Mouse (Mus musculus) layer of hippocampus, adult 2 months (tissue): ENCODE measurements around the gene Sos1. TPM values are rescaled to one million over a fixed set of nuclear protein-coding genes. Genes with fewer than 3 reads are reported as not detected.

ENCODE experiments used
- DNase-seq, 2 experiments: peaks; one replicate each; pipeline ENCODE4 v3.0.0; 2022; ENCODE audit warnings: low spot score in 2 of 2
- H3K27ac ChIP-seq: fragments of 200-600 bp; 2 replicates; pipeline ENCODE4 v1.8.1; 2022
- H3K4me3 ChIP-seq: fragments of 200-600 bp; 2 replicates; pipeline ENCODE4 v1.8.1; 2022; ENCODE audit warnings: mild to moderate bottlenecking
- CTCF ChIP-seq: fragments of 200-600 bp; conservative IDR thresholded peaks from 2 replicates; pipeline ENCODE4 v1.8.1; 2022; ENCODE audit warnings: antibody characterized with exemption, mild to moderate bottlenecking, moderate library complexity
- long read RNA-seq, 2 experiments: library from polyadenylated mRNA; stranded (forward); transcript quantifications; one replicate each; pipeline ENCODE4 v2.0.0; 2021; ENCODE audit warnings: borderline mapping rate in 2 of 2
- total RNA-seq, 2 experiments: library from RNA; stranded (reverse); gene quantifications; 2 replicates each; pipeline ENCODE4 v1.2.3; 2021

Sos1 gene
- total RNA-seq: 10 to 100 TPM; 35.2 to 36.8 TPM
- long read RNA-seq, experiment 1, full-length matches to known transcripts: 6 of 10 reads
- long read RNA-seq, experiment 1, partial matches to known transcripts: 0 of 10 reads
- long read RNA-seq, experiment 1, other reads (novel, unspliced or antisense): 4 of 10 reads
- long read RNA-seq, experiment 2, full-length matches to known transcripts: 5 of 7 reads
- long read RNA-seq, experiment 2, partial matches to known transcripts: 1 of 7 reads
- long read RNA-seq, experiment 2, other reads (novel, unspliced or antisense): 1 of 7 reads

GRCm38 (mm10) chr17:80480031-80480854 is at the start of gene Sos1:
Gene Sos1, minus strand, starts transcription at chr17:80480453.
- H3K4me3 ChIP-seq: peak within 1 kb of the TSS; percentile 75
- TF ChIP-seq CTCF: no peak
- peak within 1 kb of the TSS; percentile 96 for H3K27ac ChIP-seq
- peak; percentile 95 to 97 for DNase-seq

- Histone ChIP-seq H3K4me3 (no peak overlapping the region), H3K27ac (no peak overlapping the region)
- no peak for TF ChIP-seq CTCF
- no peak for DNase-seq
Observed at GRCm38 (mm10) chr17:80523231-80523630, 43.0 kb upstream of the Sos1 start.

- Histone ChIP-seq H3K4me3 (no peak overlapping the region), H3K27ac (no peak overlapping the region)
- no peak for TF ChIP-seq CTCF
- DNase-seq: no peak
Observed at GRCm38 (mm10) chr17:80522229-80522556, 41.9 kb upstream of the Sos1 start.

GRCm38 (mm10) chr17:80521521-80522228 is 41.4 kb upstream of the Sos1 start:
- no peak overlapping the region for H3K4me3 ChIP-seq
- no peak overlapping the region for H3K27ac ChIP-seq
- DNase-seq: no peak
- TF ChIP-seq CTCF: no peak

GRCm38 (mm10) chr17:80520537-80520936 is 40.3 kb upstream of the Sos1 start:
- no peak for DNase-seq
- TF ChIP-seq CTCF: no peak
- Histone ChIP-seq H3K4me3 (no peak overlapping the region), H3K27ac (no peak overlapping the region)

- Histone ChIP-seq H3K27ac (no peak overlapping the region), H3K4me3 (no peak overlapping the region)
- DNase-seq: no peak
- TF ChIP-seq CTCF: no peak
Observed at GRCm38 (mm10) chr17:80518811-80519210, 38.6 kb upstream of the Sos1 start.

- no peak for TF ChIP-seq CTCF
- Histone ChIP-seq H3K4me3 (no peak overlapping the region), H3K27ac (no peak overlapping the region)
- no peak for DNase-seq
Observed at GRCm38 (mm10) chr17:80517244-80517643, 37.0 kb upstream of the Sos1 start.

GRCm38 (mm10) chr17:80515956-80516355 is 35.7 kb upstream of the Sos1 start:
- no peak overlapping the region for H3K4me3 ChIP-seq
- no peak for DNase-seq
- TF ChIP-seq CTCF: no peak
- no peak overlapping the region for H3K27ac ChIP-seq

- no peak overlapping the region for H3K4me3 ChIP-seq
- no peak for TF ChIP-seq CTCF
- no peak for DNase-seq
- no peak overlapping the region for H3K27ac ChIP-seq
Observed at GRCm38 (mm10) chr17:80515513-80515912, 35.3 kb upstream of the Sos1 start.

- H3K27ac ChIP-seq: no peak overlapping the region
- no peak for TF ChIP-seq CTCF
- DNase-seq: no peak
- no peak overlapping the region for H3K4me3 ChIP-seq
Observed at GRCm38 (mm10) chr17:80513766-80514165, 33.5 kb upstream of the Sos1 start.

GRCm38 (mm10) chr17:80510459-80510855 is 30.2 kb upstream of the Sos1 start:
- TF ChIP-seq CTCF: no peak
- Histone ChIP-seq H3K4me3 (no peak overlapping the region), H3K27ac (no peak overlapping the region)
- no peak for DNase-seq

- no peak overlapping the region for H3K27ac ChIP-seq
- DNase-seq: no peak
- TF ChIP-seq CTCF: no peak
- H3K4me3 ChIP-seq: no peak overlapping the region
Observed at GRCm38 (mm10) chr17:80509494-80510458, 29.5 kb upstream of the Sos1 start.

- no peak for TF ChIP-seq CTCF
- no peak for DNase-seq
- H3K4me3 ChIP-seq: no peak overlapping the region
- no peak overlapping the region for H3K27ac ChIP-seq
Observed at GRCm38 (mm10) chr17:80505766-80506165, 25.5 kb upstream of the Sos1 start.
